Mouse (Mus musculus): ENCODE measurements at regions not wholly inside any gene's neighbourhood (a gene's known extent, or its start where the extent isn't known, plus 50 kb on each side); places are given as distances from the start of the nearest gene placed in this dataset.

DNA sequence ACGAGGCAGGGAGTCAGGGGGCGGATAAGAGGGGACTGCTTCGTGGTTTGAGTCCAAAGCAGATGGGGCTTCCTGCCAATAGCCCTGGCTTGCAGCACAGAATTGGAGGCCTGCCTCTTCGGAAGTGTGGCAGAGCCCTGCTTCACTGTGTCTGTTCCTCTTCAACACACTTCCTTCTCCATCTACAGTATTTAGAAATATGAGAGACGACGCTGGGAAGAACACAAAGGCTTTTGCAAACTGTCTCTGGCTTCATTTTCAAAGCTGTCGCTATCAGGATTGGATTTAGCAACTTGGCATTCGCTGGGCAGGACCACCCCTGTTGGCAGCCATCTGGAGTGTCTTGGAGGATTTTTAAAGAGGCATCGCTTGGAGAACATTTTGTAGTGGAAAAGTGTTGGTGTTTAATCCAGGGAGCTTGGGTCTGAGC is 95.3 kb upstream of the Gm6657 start:
- peak; percentile 49 to 72 for DNase-seq (ENCODE audit: low spot score in 2 of 2)

DNA sequence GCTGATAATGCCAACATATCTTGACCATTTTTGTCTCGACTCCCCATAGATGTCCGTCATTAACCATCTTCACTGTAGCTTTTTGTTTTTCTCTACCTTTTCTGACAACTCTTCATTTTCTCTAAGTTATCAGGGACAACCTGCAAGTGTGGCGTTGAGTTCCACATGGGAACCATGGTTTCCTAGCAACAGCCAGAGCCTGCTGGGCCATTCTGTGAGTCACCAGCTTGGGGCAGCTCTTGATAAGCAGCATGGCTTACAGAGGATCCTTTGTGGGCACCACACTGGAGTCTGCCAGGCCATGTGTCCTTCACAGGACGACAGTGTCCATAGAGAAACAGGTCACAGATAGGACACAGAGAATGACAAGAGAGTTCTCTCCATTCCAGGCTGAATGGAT is 94.3 kb upstream of the Gm6657 start:
- peak; percentile 29 to 38 for DNase-seq (ENCODE audit: low spot score in 2 of 2)

DNA sequence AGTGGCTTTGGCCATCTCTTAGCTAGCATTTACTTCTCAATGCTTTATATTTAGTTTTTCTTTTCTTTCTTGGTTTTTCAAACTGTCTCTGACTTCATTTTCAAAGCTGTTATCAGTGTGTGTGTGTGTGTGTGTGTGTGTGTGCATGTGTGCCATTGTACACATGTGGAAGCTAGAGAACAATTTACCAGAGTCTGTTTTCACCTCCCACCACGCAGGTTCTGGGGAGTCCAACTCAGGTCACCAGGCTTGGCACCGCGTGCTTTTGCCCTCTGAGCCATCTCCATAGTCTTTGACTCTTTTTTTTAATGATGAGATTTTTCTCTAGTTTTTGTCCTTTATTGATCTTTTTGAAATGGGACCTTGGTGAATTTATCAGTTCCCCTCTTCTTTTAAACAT is 93.3 kb upstream of the Gm6657 start:
- DNase-seq (ENCODE audit: low spot score in 2 of 2), result no peak

DNA sequence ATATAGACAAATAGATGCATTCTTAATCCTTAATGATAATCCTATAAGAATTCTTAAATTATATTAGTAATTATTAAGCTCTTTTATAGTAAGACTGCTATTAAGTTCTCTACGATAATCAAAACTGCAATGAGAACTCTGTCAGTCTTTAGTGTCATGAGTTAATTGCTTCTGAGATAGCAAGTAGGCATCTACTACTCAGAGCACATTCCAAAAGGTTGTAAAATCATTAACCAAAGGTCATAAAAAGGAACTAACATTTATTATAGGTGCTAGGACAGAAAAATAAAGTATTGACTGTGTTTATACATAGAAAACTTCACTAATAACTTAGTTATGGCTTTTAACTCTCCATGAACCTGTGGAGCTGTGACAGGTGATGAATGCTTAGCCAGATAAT is 84.1 kb upstream of the Gm6657 start:
- no peak for DNase-seq (ENCODE audit: low spot score in 2 of 2)

DNA sequence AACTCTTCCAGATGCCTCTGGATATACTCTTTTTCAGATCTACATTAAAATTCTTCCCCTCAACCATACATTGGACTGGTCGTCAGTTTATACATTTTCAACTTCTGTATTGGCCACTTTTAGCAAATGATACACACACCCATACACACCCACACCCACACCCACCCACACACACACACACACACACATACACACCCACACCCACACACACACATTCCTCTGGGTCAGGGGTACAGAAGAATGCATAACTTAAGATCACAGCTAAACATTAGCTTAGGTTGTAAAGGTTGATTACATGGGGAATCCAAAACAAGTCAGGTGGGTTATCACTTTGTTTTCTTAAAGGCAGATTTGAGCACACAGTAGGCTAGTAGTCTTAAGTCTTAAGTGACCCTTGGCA is 75.9 kb upstream of the Gm6657 start:
- no peak for DNase-seq (ENCODE audit: low spot score in 2 of 2)

DNA sequence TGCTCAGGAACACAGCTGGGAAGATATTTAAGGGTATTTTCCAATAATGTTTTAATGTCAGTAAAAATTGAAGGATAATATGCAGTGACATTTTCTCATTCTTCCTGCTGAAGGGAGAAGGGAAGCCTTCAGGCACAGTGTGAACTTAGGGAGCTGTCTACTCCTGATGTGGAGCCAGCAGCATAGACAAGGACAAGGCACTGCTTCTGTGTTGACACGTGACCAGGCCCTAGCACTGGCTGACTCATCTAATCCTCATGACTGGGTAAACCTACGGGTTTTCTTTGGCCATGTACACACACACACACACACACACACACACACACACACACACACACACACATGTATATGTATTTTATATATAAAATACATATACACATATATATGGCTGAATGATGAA is 74.8 kb upstream of the Gm6657 start:
- no peak for DNase-seq (ENCODE audit: low spot score in 2 of 2)

DNA sequence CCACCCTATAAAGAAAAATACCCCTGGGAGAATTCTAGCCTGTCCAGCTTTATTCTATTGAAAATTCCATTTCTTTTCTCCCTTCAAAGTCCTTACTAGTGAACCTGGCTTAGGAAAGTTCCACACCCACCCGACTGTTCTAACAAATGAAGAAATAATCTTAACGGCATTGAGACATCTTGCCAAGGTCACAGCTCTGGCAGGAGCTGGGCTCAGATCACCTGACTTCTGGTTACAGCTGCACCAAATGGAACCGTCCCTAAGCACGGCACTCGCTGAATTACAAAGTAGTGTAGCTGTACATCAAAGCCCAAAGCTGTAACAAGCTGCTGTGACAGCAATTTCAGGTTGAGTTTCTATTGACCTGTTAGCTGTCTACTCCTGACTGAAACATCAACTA is 74.2 kb upstream of the Gm6657 start:
- DNase-seq (ENCODE audit: low spot score in 2 of 2), result no peak

DNA sequence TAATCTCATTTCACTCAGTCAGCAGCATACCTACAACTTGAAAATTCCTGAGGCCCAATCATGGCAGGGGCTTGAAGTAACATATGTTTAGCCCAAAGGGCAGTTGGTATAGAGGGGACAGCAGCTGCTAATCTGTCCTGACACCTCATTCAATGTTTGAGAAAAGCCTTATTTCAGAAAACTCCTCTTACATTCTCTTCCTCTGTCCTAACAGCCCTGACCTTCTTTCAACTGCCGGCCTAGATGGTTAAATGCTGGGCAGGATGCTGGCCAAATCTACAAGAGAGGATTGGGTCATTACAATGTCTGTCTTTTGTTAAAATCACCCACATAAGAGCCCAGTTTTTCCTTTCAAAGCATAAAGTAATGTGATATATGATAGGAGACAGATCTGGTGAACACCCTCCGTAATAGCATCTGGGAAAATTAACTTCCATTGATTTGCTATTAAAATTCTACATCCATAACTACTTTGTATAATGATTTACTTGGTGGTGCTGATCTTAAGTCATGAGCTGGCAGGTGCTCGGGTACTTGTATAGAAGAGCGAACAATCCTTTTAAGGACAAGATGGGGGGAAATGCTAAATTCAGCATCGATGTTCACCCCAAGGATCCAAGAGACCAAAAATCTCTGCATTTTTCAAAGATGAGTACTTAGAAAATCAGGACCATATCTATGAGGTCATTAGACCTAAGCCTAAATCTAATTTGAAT is 64.8 kb upstream of the Gm6657 start:
- no peak for DNase-seq (ENCODE audit: low spot score in 2 of 2)

DNA sequence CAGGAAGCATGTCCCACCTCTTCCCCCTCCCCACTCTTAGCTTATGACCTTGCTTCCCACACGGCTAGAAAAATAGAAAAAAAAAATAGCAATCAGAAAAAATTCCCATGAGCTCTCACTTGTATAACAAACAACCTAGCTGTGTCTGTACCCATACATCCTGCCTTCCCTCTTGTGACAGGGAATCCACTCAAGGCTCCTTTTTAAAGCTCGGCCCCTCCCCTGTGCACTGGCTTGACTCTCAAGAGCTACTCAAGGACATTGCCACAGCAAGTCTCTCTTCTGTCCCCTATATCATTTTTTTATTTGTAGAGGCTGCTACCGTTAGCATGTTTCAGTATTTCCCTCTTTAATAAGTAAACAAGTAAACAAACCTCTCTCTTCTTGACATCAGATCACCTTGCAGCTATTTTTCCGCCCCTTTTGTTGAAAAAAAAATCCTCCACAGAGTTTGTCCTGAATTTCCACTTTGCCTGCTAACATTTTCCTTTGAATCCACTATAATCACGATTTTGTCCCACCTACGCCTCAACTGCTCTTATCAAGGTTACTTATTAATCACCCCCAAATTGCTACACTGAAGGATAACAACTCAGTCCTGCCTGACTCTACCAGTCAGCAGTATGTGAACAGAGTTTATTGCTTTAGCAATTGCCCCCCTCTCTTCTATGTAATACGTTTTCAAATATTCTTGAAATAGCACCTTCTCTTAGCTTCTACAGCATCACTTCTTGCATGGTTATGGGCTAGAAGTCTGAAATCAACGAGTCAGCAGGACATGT is 61.8 kb upstream of the Gm6657 start:
- DNase-seq (ENCODE audit: low spot score in 2 of 2), result no peak

DNA sequence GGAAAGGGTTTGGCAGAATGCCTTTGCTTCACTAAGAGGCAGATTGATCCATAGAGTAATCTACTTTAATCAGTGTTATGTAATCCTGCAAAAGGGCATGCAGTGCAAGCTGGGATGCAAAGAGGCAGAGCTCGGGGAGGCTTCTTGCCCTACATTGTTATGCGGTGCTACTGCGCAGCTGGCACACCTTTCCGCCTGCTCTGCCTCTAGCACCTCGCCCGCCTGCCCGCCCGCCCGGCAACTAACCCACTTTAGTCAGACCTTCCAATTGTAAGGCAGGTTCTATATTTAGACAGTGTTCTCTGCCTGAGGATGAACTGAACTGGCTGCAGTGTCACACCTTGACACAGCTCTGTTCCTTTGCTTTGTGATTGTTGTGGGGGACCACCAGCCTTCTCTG is 60.7 kb upstream of the Gm6657 start:
- DNase-seq (ENCODE audit: low spot score in 2 of 2), result no peak

DNA sequence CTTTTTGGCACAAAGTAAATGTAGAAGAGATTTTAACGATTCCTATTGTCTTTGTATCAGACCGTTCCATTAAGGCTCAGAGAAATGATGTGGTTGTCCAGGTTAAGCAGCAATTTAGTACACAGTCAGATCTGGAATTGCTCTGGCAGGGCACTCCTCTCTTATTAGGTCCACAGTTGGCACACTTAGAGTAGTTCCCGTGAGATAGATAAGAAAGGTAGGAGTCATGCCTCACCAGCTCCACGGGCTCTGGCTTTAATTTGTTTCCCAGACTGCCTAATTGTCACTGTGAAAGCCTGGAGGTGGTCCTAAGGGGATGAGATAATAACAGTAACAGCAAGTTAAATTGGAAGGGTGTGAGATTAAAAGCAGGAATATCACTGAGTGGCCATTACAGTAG is 60.1 kb upstream of the Gm6657 start:
- DNase-seq (ENCODE audit: low spot score in 2 of 2), result no peak

DNA sequence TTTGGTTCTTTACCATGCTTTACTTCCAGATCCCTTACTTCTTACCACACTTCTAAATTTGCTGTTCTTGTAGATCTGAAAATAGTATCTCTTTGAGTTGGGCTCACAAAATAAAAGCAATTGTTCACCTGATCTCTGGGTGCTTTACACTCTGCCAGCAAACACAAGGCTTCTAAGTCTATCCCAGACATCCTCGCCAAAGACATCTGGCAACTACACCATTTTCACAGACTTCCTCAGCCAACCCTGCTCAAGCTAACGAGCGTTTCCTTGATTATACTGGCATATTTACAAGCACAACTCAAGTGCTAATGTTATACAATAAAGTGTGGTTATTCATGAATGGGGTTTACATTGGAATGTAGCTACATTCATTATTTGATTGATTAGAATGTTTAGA is 56.8 kb upstream of the Gm6657 start:
- DNase-seq (ENCODE audit: low spot score in 2 of 2), result no peak

DNA sequence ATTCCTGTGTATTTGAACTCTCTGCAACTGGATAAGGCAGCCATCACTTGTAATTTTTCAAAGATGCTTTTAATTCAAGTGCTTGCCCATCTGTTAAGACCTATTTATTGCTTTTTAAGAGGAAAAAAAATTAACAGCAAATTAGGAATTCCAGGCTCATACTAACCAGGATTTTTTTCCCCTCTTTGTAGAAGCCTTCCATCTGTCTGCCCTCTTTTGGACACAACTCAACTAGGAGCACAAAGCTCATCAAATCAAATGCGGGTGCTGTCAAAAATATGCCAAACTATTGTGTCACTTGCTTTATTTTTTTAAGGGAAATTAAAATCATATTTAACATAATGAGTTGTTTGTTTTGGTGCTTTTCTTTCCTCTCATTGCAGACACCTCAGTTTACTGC is 55.6 kb upstream of the Gm6657 start:
- DNase-seq (ENCODE audit: low spot score in 2 of 2), result no peak
